Mouse (Mus musculus) brain, embryonic 14.5 days (tissue): ENCODE data around the gene D230025D16Rik. TPM values are rescaled to one million over a fixed set of nuclear protein-coding genes. Genes with fewer than 3 reads are reported as not detected.

Source experiments
- DNase-seq: peaks from one replicate; pipeline ENCODE4 v3.0.0-alpha.2; 2011; ENCODE audit warnings: low read depth
- CTCF ChIP-seq: fragments of 200-500 bp; IDR thresholded peaks from 2 replicates; pipeline ENCODE4 v1.5.1; 2012; ENCODE audit warnings: inconsistent platforms, mild to moderate bottlenecking, moderate library complexity, borderline replicate concordance; ENCODE audit not compliant: insufficient read depth, insufficient read length; ENCODE audit errors: extremely low read depth
- POLR2A ChIP-seq: fragments of 200-500 bp; IDR thresholded peaks from 2 replicates; pipeline ENCODE4 v1.6.1; 2012; ENCODE audit warnings: mild to moderate bottlenecking, inconsistent platforms, borderline replicate concordance; ENCODE audit not compliant: poor library complexity, insufficient read depth, insufficient read length, severe bottlenecking; ENCODE audit errors: extremely low read depth
- polyA plus RNA-seq: library from polyadenylated mRNA; depleted of rRNA; stranded (reverse); fragments of >200 nt; gene quantifications from 2 replicates; pipeline ENCODE4 v1.2.3, GENCODE M21; 2012

Gene D230025D16Rik
- polyA plus RNA-seq, 1 experiment: 33.4 TPM

GRCm38 (mm10) chr8:105276292-105277120, 51.6 kb downstream of the D230025D16Rik start:
- TF ChIP-seq POLR2A (no peak), CTCF (no peak)
- DNase-seq: peak; percentile 73

DNA sequence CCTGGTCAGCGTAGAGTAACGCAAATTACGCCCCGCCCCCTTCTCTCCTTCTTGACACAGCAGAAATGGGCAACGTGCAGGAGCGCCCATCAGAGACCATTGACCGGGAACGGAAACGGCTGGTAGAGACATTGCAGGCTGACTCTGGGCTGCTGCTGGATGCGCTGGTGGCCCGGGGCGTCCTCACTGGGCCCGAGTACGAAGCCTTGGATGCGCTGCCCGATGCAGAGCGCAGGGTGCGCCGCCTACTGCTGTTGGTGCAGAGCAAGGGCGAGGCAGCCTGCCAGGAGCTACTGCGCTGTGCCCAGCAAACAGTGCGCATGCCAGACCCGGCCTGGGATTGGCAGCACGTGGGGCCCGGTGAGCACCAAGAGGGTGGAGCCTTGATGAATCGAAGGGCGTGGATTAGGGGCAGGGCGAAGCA, 54.0 kb downstream of the D230025D16Rik start:
- no peak for TF ChIP-seq POLR2A
- TF ChIP-seq CTCF: no peak
- peak; percentile 89 for DNase-seq

- TF ChIP-seq POLR2A: no peak
- no peak for TF ChIP-seq CTCF
- DNase-seq: no peak
Measured at GRCm38 (mm10) chr8:105280567-105280966, 55.6 kb downstream of the D230025D16Rik start.

GRCm38 (mm10) chr8:105281821-105282220, 56.9 kb downstream of the D230025D16Rik start:
- DNase-seq: no peak
- TF ChIP-seq CTCF: no peak
- no peak for TF ChIP-seq POLR2A

DNA sequence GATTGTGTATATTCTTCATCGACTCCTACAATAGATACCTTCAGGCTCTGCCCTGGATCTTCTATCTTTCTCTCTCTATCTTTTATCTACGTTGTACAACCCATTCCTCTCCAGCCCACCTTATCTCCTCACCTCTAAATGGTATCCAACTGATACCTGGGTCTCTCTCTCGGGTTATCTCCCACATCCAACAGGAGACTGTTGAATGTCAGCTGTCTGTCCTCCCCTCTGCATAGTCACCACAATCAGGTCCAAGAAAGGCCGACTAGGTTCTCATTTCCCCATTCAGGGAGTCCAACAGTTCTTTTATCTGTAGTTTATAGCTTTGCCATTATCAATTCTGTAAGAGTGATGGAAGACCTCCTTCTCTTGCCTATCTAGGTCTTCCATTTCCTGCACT, 57.3 kb downstream of the D230025D16Rik start:
- TF ChIP-seq CTCF (no peak), POLR2A (no peak)
- no peak for DNase-seq

- TF ChIP-seq CTCF: peak; percentile 59
- no peak for TF ChIP-seq POLR2A
- DNase-seq: no peak
Measured at GRCm38 (mm10) chr8:105283074-105283473, 58.1 kb downstream of the D230025D16Rik start.

DNA sequence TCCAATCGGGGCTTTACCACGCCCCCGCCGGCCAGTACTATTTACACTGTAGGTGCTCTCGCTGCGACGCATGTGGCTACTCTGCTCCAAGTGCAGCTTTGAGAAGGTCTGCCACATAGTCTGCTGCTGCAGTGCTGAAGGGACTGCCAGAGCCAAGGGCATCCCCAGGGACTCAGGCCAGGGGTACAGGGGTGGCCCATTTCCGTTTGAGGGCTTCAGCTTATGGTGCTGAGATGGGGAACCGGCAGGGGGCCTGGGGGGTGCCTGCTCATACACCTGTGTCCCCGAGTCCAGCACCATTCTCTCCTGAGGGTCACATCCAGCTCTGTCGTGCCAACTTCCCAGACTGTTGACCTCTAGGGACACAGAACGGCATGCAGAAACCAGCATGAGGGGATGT, 60.6 kb downstream of the D230025D16Rik start:
- TF ChIP-seq POLR2A: no peak
- TF ChIP-seq CTCF: no peak
- no peak for DNase-seq

- no peak for DNase-seq
- TF ChIP-seq POLR2A (no peak), CTCF (no peak)
Measured at GRCm38 (mm10) chr8:105286907-105287306, 62.0 kb downstream of the D230025D16Rik start.

DNA sequence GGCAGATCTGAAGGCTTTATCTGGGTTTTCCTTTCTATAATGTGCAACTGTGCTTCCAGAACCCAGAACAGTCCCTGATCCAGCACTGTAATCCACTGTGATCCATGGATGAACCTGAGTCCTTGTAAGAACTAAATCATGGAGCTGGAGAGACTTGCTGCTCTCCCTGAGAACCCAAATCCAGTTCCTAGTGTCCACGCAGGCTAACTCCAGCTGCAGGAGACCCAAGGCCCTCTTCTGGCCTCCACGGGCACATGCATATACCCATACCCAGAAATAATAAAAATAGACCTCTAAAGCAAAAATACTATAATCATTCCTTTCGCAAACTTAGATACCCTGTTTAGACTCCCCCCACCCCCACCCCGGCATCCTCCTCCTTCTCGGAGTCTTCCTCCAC, 63.3 kb downstream of the D230025D16Rik start:
- no peak for DNase-seq
- no peak for TF ChIP-seq POLR2A
- TF ChIP-seq CTCF: no peak

DNA sequence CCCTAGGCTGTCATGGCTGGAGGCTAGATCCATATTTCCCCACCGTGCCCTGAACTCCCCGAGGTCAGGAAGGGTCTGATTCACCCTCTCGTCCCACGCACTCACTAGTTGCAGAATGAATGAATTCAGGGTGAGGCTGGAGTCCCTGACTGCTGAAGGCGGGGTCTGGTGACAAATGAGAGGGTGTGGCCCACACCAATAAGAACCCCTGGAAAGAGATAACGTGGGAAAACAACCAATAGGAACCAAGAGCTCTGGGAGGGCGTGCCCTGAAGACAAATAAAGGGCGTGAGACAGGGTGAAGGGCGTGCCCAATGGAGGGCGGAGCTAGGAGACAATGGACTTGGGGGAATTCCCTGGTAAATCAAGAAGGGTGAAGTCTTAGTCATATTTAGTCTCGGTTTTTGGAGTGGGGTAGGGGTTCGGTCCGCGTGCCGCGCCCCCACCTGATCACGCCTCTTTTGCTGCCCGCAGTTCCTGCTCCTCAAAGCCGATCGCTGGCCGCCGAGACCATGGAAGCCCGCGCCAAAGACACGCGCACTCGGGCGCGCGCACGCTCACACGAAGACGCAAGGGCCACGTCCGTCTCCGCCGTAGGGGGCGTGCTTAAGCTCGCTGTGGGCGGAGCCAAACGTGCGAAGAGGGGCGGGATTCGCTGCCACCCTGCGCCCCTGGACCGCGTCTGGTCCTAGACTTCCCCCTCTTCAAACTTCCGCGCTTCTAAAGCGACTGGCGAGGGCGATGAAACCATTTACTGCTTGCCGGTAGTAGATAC, 64.2 kb downstream of the D230025D16Rik start:
- peak; percentile 99 for DNase-seq

GRCm38 (mm10) chr8:105289805-105290460, 65.0 kb downstream of the D230025D16Rik start, which contains the start of gene 4931428F04Rik:
TSS of gene 4931428F04Rik (minus strand) at chr8:105289864.
- DNase-seq: peak; percentile 78
- TF ChIP-seq POLR2A: no peak
- TF ChIP-seq CTCF: peak; percentile 57; the same call in 1 of the 2 replicates

More for the DNA sequence above, 64.2 kb downstream of the D230025D16Rik start:
- TF ChIP-seq POLR2A: peak; percentile 88
- TF ChIP-seq CTCF: no peak
